Mouse (Mus musculus) liver, embryonic 13.5 days (tissue): Measurements from ENCODE around the gene Kcnq1. TPM values are rescaled to one million over a fixed set of nuclear protein-coding genes. Genes with fewer than 3 reads are reported as not detected.

Experiments used
- ATAC-seq: fragments of 200-750 bp; cut with Nextera tagmentation; 2 replicates; pipeline ENCODE4 v1.8.0; 2017; ENCODE audit warnings: low read depth, mild to moderate bottlenecking, moderate number of reproducible peaks, moderate library complexity
- DNase-seq: peaks from one replicate; pipeline ENCODE4 v3.0.0; 2022
- H3K27ac ChIP-seq: fragments of 300-500 bp; sonication (generic); 2 replicates; pipeline ENCODE4 v1.5.1; 2015; ENCODE audit warnings: moderate library complexity, mild to moderate bottlenecking, inconsistent platforms
- H3K27me3 ChIP-seq: fragments of 300-500 bp; sonication (generic); 2 replicates; pipeline ENCODE4 v1.6.1; 2015; ENCODE audit warnings: mild to moderate bottlenecking, inconsistent platforms
- H3K36me3 ChIP-seq: fragments of 300-500 bp; sonication (generic); 2 replicates; pipeline ENCODE4 v1.6.1; 2015; ENCODE audit warnings: mild to moderate bottlenecking, inconsistent platforms
- H3K4me1 ChIP-seq: fragments of 300-500 bp; sonication (generic); replicated peaks from 2 replicates; pipeline ENCODE4 v1.6.1; 2015; ENCODE audit warnings: inconsistent platforms
- H3K4me2 ChIP-seq: fragments of 300-500 bp; sonication (generic); 2 replicates; pipeline ENCODE4 v1.6.1; 2015; ENCODE audit warnings: inconsistent platforms, mild to moderate bottlenecking, moderate library complexity
- H3K4me3 ChIP-seq: fragments of 300-500 bp; sonication (generic); replicated peaks from 2 replicates; pipeline ENCODE4 v1.5.1; 2015; ENCODE audit warnings: mild to moderate bottlenecking, inconsistent platforms
- H3K9ac ChIP-seq: fragments of 300-500 bp; sonication (generic); 2 replicates; pipeline ENCODE4 v1.6.1; 2015; ENCODE audit warnings: mild to moderate bottlenecking, inconsistent platforms
- H3K9me3 ChIP-seq: fragments of 300-500 bp; sonication (generic); replicated peaks from 2 replicates; pipeline ENCODE4 v1.6.1; 2016; ENCODE audit warnings: inconsistent platforms
- WGBS: fragments of 180-500 bp; shearing (Covaris S2); methylation state at CpG from one replicate; pipeline ENCODE4 v1.1.7; 2015; ENCODE audit not compliant: insufficient replicate concordance; 5-methylcytosine and 5-hydroxymethylcytosine counted together
- polyA plus RNA-seq: library from polyadenylated mRNA; unstranded; fragments of >200 nt; fragmentation: Nextera tagmentation; extraction: Ambion mirVana; gene quantifications from 2 replicates; pipeline ENCODE4 v1.2.1, GENCODE M21; 2015

The Kcnq1 gene
- polyA plus RNA-seq, 1 experiment from 2014 or later, result 0.27 TPM

GRCm38 (mm10) chr7:143186378-143186777, 80.2 kb downstream of the Kcnq1 start:
- H3K36me3 ChIP-seq, result no peaks in the 10 kb centered on the region
- DNase-seq (no peak), ATAC-seq (no peak)
- no peak overlapping the region for H3K9ac ChIP-seq
- H3K4me2 ChIP-seq, result no peak overlapping the region
- H3K9me3 ChIP-seq, result no peaks in the 10 kb centered on the region
- H3K27me3 ChIP-seq, result no peaks in the 10 kb centered on the region
- 84% methylated on average over 10 of the region's 10 CpGs for WGBS
- no peak overlapping the region for H3K27ac ChIP-seq
- no peaks in the 10 kb centered on the region for H3K4me1 ChIP-seq
- no peak overlapping the region for H3K4me3 ChIP-seq

DNA sequence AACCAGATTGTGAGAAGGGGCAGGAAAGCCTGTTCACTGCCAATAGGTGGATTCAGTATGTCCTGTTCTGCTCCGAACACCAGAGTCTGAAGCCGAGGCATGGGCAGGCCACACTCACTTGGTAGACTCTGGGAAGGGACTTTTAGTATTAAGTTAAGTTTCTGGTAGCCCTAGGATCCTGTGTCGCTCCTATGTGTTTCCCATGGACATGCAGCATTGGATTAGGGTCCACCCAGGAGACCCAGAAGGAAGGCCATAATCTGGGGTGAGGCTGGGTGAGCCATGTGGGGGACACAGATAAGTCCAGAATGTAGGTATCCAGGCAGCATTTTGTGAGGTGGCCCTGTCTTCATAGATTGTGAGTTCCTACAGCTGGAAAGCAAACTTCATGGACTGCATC, 81.0 kb downstream of the Kcnq1 start:
- H3K4me2 ChIP-seq, result no peak overlapping the region
- no peak for DNase-seq
- H3K9me3 ChIP-seq, result no peaks in the 10 kb centered on the region

DNA sequence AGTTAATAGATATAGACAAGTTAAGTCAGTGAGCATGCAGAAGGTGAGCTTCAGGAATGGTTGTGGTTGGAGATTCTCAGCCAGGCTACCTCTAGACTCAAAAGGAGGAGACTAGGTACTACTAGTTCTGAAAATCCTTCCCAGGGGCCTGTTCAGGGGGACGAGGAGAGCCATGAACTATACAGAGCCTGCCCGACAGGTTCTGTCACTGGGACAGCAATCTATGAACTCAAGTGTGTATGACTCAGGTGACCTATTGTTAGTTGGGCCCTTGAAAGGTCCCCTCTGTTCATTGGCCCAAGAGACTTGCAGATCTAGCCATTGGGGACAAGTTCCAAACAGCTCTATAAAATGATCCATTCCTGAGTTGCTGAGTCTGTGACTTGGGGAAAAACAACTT, 82.4 kb downstream of the Kcnq1 start:
- H3K36me3 ChIP-seq, result no peaks in the 10 kb centered on the region
- no peak overlapping the region for H3K27ac ChIP-seq
- H3K9ac ChIP-seq, result no peak overlapping the region
- 60% methylated on average over 2 of the region's 2 CpGs for WGBS
- no peaks in the 10 kb centered on the region for H3K9me3 ChIP-seq
- no peak overlapping the region for H3K4me3 ChIP-seq
- no peaks in the 10 kb centered on the region for H3K4me1 ChIP-seq
- no peaks in the 10 kb centered on the region for H3K27me3 ChIP-seq
- ATAC-seq (no peak), DNase-seq (no peak)
- H3K4me2 ChIP-seq, result no peak overlapping the region

More for the DNA sequence above, 81.0 kb downstream of the Kcnq1 start:
- 64% methylated on average over 3 of the region's 3 CpGs for WGBS
- Histone ChIP-seq H3K4me3 (no peak overlapping the region), H3K4me1 (no peaks in the 10 kb centered on the region), H3K27me3 (no peaks in the 10 kb centered on the region), H3K36me3 (no peaks in the 10 kb centered on the region), H3K9ac (no peak overlapping the region), H3K27ac (no peak overlapping the region)
- no peak for ATAC-seq

DNA sequence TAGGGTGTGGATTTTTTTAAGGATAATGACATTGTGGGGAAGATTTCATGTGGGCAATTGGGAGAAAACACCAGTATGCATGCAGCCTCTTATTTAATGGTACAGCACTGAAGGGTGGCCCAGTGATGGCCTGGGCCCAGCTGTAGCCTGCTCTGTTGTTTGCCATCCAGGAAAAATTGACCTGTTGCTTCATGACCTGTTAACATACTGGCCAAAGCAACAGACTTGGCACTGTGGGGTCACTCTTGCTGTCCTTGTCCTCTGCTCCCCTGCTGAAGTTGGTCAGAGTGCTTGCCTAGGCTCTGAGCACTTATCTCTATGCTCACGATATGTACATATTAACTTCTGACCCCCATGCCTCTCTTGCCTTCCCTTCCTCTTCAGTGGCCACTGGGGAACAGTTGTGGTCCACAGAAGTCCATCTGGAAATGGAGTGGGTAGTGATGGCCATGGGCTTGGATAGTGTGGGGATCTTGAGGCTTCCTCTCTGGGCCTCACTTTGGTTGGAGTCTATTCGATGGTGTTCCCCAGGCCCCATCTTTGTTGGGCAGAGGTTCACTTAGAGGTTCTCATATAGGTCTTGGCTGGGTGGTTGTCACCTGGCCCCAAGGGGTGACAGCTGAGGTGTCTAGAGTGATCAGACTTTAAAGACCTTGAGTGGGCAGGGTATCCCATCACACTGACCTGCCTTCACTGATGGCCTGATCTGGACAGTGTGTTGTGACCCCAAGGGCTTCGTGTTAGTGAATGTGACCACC, 84.0 kb downstream of the Kcnq1 start:
- no peaks in the 10 kb centered on the region for H3K36me3 ChIP-seq
- no peak overlapping the region for H3K4me2 ChIP-seq
- no peaks in the 10 kb centered on the region for H3K9me3 ChIP-seq
- no peak for DNase-seq
- 59% methylated on average over 3 of the region's 3 CpGs for WGBS
- H3K27ac ChIP-seq, result no peak overlapping the region
- no peak overlapping the region for H3K4me3 ChIP-seq
- H3K9ac ChIP-seq, result no peak overlapping the region
- no peaks in the 10 kb centered on the region for H3K4me1 ChIP-seq
- ATAC-seq, result peak; percentile 71
- H3K27me3 ChIP-seq, result no peaks in the 10 kb centered on the region

GRCm38 (mm10) chr7:143190911-143191310, 84.7 kb downstream of the Kcnq1 start:
- no peak overlapping the region for H3K9ac ChIP-seq
- no peak overlapping the region for H3K4me2 ChIP-seq
- no peak for DNase-seq
- no peaks in the 10 kb centered on the region for H3K9me3 ChIP-seq
- H3K4me1 ChIP-seq, result no peaks in the 10 kb centered on the region
- no peaks in the 10 kb centered on the region for H3K27me3 ChIP-seq
- no peaks in the 10 kb centered on the region for H3K36me3 ChIP-seq
- no peak overlapping the region for H3K4me3 ChIP-seq
- 78% methylated on average over 5 of the region's 5 CpGs for WGBS
- no peak for ATAC-seq
- no peak overlapping the region for H3K27ac ChIP-seq

DNA sequence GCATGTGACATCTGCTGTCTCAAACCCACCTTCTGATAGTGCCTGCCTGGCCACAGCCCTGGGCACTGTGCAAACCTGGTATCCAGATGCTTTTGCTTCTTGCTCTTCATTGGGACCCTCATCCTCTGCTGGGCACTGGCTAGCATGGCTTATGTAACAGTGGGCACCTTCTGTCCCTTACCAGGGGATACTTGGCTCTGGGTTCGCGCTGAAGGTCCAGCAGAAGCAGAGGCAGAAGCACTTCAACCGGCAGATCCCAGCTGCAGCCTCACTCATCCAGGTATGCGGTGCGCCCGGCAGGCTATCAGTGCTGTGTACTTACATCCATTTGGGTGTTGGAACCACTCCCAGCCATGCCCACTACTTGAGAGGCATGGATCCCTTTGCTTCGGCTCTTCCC, 86.2 kb downstream of the Kcnq1 start:
- no peaks in the 10 kb centered on the region for H3K9me3 ChIP-seq
- ATAC-seq, result no peak
- no peak overlapping the region for H3K4me3 ChIP-seq
- no peak for DNase-seq
- WGBS, result 74% methylated on average over 7 of the region's 7 CpGs
- H3K4me1 ChIP-seq, result no peaks in the 10 kb centered on the region
- no peak overlapping the region for H3K4me2 ChIP-seq
- no peak overlapping the region for H3K27ac ChIP-seq
- no peaks in the 10 kb centered on the region for H3K27me3 ChIP-seq
- no peak overlapping the region for H3K9ac ChIP-seq
- H3K36me3 ChIP-seq, result no peaks in the 10 kb centered on the region

- DNase-seq (no peak), ATAC-seq (no peak)
- Histone ChIP-seq H3K27me3 (no peaks in the 10 kb centered on the region), H3K9ac (no peak overlapping the region), H3K9me3 (no peaks in the 10 kb centered on the region), H3K4me1 (no peaks in the 10 kb centered on the region), H3K4me2 (no peak overlapping the region), H3K36me3 (no peaks in the 10 kb centered on the region), H3K4me3 (no peak overlapping the region), H3K27ac (no peak overlapping the region)
- 73% methylated on average over 7 of the region's 7 CpGs for WGBS
Measured at GRCm38 (mm10) chr7:143194064-143194463, 87.9 kb downstream of the Kcnq1 start.

DNA sequence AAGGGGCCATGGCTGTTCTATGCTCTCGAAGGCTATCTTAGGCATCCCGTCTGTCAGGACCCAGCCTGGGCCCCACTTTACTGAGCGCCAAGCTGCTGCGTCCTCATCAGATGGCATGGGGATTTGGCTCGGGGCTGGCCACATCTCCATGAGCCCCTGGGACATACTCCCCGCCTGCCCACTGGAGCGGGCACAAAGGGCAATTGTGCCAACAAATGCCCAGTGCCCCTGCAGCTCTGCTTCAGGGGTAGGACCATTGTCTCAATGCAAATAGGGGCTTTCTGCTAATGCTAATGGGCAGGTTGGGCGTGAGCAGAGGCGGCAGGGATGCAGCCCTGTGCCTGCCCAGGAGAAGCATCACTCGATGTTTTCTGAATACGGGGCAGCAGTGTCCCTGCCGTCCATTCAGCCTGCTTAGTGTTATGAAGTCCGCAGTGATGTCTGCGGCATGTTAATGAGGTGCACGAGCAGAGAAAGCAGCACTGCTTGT, 91.8 kb downstream of the Kcnq1 start:
- Histone ChIP-seq H3K4me1 (no peaks in the 10 kb centered on the region), H3K4me2 (no peak overlapping the region), H3K36me3 (no peaks in the 10 kb centered on the region), H3K27me3 (no peaks in the 10 kb centered on the region), H3K27ac (no peak overlapping the region), H3K4me3 (no peak overlapping the region), H3K9ac (no peak overlapping the region), H3K9me3 (no peaks in the 10 kb centered on the region)
- WGBS, result 56% methylated on average over 15 of the region's 15 CpGs
- ATAC-seq (no peak), DNase-seq (no peak)

DNA sequence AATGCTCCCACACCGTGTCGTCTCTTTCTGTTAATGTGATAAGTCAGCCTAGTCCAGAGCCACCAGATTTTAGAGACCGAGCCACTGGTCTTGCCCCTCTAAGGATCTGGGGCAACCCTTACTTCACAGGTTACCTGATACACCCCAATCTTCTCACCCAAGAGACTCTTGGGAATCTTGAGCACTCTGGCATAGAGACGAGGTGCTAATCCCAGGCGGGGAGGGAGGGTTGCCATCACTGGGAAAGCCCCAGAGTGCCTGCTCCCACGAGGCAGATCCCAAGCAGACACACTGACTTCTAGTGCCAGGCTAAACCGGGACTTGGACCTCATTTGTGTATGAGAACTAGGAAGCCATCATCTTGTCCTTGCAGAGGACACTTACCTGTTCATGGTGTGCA, 92.3 kb downstream of the Kcnq1 start:
- Histone ChIP-seq H3K4me1 (no peaks in the 10 kb centered on the region), H3K4me3 (no peak overlapping the region), H3K27me3 (no peaks in the 10 kb centered on the region), H3K9me3 (no peaks in the 10 kb centered on the region), H3K4me2 (no peak overlapping the region), H3K27ac (no peak overlapping the region), H3K36me3 (no peaks in the 10 kb centered on the region), H3K9ac (no peak overlapping the region)
- 49% methylated on average over 7 of the region's 7 CpGs for WGBS
- DNase-seq, result no peak
- ATAC-seq, result no peak

DNA sequence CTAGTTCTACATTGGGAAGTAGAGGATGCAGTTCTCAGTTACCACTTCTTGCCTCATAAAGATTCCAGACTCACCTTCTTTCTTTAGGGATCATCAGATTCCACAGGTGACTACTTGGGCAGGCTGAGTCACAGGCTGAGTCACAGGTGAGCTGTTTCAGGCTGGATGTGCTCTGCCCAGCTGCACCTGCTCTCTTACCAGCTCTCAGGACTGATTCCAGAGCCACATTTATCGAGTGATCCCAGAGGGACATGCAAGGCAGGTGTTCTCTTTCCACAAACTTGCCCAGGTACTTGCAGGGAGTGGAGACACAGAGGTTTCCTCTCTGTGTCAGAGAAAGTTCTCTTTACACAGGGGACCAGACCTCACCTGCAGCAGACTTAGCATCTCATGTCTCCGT, 95.1 kb downstream of the Kcnq1 start:
- Histone ChIP-seq H3K27ac (no peak overlapping the region), H3K4me1 (no peaks in the 10 kb centered on the region), H3K9ac (no peak overlapping the region), H3K9me3 (no peaks in the 10 kb centered on the region), H3K36me3 (no peaks in the 10 kb centered on the region), H3K4me3 (no peak overlapping the region), H3K27me3 (no peaks in the 10 kb centered on the region), H3K4me2 (no peak overlapping the region)
- ATAC-seq (no peak), DNase-seq (no peak)
- 56% methylated on average over 2 of the region's 2 CpGs for WGBS

DNA sequence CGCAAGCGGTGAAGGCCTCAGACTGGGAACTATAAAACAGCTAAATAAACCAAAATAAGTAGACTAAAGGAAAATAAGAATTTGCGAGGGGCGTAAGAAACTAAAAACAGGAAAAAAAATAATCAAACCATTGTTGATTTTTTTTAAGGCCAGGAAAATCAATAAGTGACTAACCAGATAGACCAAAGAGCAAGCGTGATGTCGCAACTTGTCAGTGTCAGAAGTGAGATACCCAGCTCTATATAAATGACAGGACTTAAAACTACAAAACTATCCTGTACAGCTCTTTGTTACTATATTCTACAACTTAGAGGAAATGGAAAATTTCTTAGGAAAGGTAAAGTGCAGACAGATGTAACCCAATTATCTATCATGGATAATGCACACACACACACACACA, 97.7 kb downstream of the Kcnq1 start:
- no peaks in the 10 kb centered on the region for H3K27me3 ChIP-seq

DNA sequence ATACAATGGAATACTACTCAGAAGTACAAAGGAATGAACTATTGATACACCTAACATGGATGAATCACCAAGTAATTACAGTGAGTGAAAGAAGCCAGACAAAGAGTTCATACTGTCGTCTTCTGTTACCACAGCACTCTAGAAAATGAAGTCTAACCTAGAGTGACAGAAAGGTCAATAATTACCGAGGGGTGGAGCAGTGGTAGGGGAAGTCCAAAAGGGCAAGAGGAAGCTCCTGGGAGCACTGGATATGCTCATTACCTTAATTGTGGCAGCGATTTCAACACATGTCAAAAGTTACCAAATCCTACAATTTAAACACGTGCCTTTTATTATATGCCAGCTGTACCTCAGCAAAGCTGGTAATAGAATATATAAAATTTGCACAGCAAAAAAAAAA, 100.9 kb downstream of the Kcnq1 start:
- Histone ChIP-seq H3K4me1 (no peaks in the 10 kb centered on the region), H3K9me3 (no peaks in the 10 kb centered on the region), H3K36me3 (no peaks in the 10 kb centered on the region), H3K27me3 (no peaks in the 10 kb centered on the region), H3K27ac (no peak overlapping the region), H3K9ac (no peak overlapping the region), H3K4me3 (no peak overlapping the region), H3K4me2 (no peak overlapping the region)
- DNase-seq (no peak), ATAC-seq (no peak)
- 32% methylated on average over 4 of the region's 4 CpGs for WGBS

More for the DNA sequence above, 97.7 kb downstream of the Kcnq1 start:
- DNase-seq (no peak), ATAC-seq (no peak)
- Histone ChIP-seq H3K4me3 (no peak overlapping the region), H3K4me2 (no peak overlapping the region), H3K4me1 (no peaks in the 10 kb centered on the region), H3K9ac (no peak overlapping the region), H3K27ac (no peak overlapping the region), H3K9me3 (no peaks in the 10 kb centered on the region), H3K36me3 (no peaks in the 10 kb centered on the region)
- WGBS, result 71% methylated on average over 6 of the region's 6 CpGs
